Mouse (Mus musculus) heart, adult 2 months (tissue): ENCODE measurements at regions not wholly inside any gene's neighbourhood (a gene's known extent, or its start where the extent isn't known, plus 50 kb on each side); places are given as distances from the start of the nearest gene placed in this dataset.

Source experiments
- CTCF ChIP-seq: fragments of 200-600 bp; IDR thresholded peaks from 2 replicates; pipeline ENCODE4 v1.8.1; 2022; ENCODE audit warnings: antibody characterized with exemption, mild to moderate bottlenecking, moderate library complexity
- EP300 ChIP-seq: fragments of 200-500 bp; IDR thresholded peaks from 2 replicates; pipeline ENCODE4 v1.6.1; 2011; ENCODE audit warnings: low read depth, low read length, control low read depth; ENCODE audit not compliant: insufficient read depth
- POLR2A ChIP-seq: fragments of 200-500 bp; IDR thresholded peaks from 2 replicates; pipeline ENCODE4 v1.6.1; 2011; ENCODE audit warnings: mild to moderate bottlenecking, low read depth, low read length, control low read depth; ENCODE audit not compliant: insufficient read depth

DNA sequence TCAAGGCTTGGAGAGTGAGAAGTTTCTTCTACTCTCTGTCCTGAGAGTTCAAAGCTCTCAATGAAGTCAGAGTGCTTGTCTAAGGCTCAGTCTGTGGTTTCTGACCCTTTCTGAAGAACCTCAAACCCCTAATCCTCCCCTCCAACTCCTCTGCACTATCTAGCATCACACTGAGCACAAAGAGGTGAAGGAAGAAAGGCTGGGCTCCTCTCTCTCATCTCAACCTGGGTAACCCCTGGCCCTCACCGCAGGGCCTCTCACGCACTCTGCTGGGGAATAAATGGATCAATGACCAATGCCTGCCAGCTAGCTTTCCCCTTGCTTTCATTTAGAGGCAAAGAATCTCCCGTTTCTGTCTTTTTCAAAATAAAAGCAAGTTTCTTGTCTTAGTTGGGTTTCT lies 150.8 kb downstream of the Dad1 start:
- TF ChIP-seq POLR2A (no peak), EP300 (no peak), CTCF (no peak)
